Mouse (Mus musculus) heart, postnatal 0 days (tissue): ENCODE data around the gene Ece1. TPM values are rescaled to one million over a fixed set of nuclear protein-coding genes. Genes with fewer than 3 reads are reported as not detected.

Experiments used
- ATAC-seq: fragments of 200-750 bp; cut with Nextera tagmentation; 2 replicates; pipeline ENCODE4 v1.8.0; 2017; ENCODE audit warnings: low read depth, moderate number of reproducible peaks, moderate library complexity; ENCODE audit not compliant: insufficient read depth
- DNase-seq: peaks from one replicate; pipeline ENCODE4 v3.0.0-alpha.2; 2016; ENCODE audit warnings: low spot score
- H3K27ac ChIP-seq: fragments of 300-500 bp; sonication (generic); 2 replicates; pipeline ENCODE4 v1.5.1; 2014; ENCODE audit warnings: low read depth, mild to moderate bottlenecking
- H3K27me3 ChIP-seq: fragments of 300-500 bp; sonication (generic); 2 replicates; pipeline ENCODE4 v1.6.1; 2014; ENCODE audit warnings: low read length, mixed read lengths; ENCODE audit not compliant: control insufficient read depth, insufficient read depth
- H3K36me3 ChIP-seq: fragments of 300-500 bp; sonication (generic); replicated peaks from 2 replicates; pipeline ENCODE4 v1.6.1; 2014; ENCODE audit warnings: low read length, mixed read lengths; ENCODE audit not compliant: control insufficient read depth, insufficient read depth
- H3K4me1 ChIP-seq: fragments of 300-500 bp; sonication (generic); 2 replicates; pipeline ENCODE4 v1.6.1; 2014; ENCODE audit warnings: antibody characterized with exemption; ENCODE audit not compliant: control insufficient read depth, insufficient read depth
- H3K4me2 ChIP-seq: fragments of 300-500 bp; sonication (generic); 2 replicates; pipeline ENCODE4 v1.6.1; 2014; ENCODE audit warnings: low read depth, mild to moderate bottlenecking, low read length, moderate library complexity
- H3K4me3 ChIP-seq: fragments of 300-500 bp; sonication (generic); 2 replicates; pipeline ENCODE4 v1.5.1; 2014; ENCODE audit warnings: low read depth, low read length
- H3K9ac ChIP-seq: fragments of 300-500 bp; sonication (generic); replicated peaks from 2 replicates; pipeline ENCODE4 v1.6.1; 2014; ENCODE audit warnings: low read depth, low read length, mixed read lengths
- H3K9me3 ChIP-seq: fragments of 300-500 bp; sonication (generic); replicated peaks from 2 replicates; pipeline ENCODE4 v1.6.1; 2016; ENCODE audit warnings: low read length; ENCODE audit not compliant: control insufficient read depth
- CTCF ChIP-seq: IDR thresholded peaks from 2 replicates; pipeline ENCODE4 v1.5.1; 2016; ENCODE audit warnings: antibody characterized with exemption, control low read depth, low read depth
- EP300 ChIP-seq: IDR thresholded peaks from 2 replicates; pipeline ENCODE4 v1.6.1; 2016; ENCODE audit warnings: antibody characterized with exemption, low read depth
- WGBS: fragments of 180-500 bp; shearing (Covaris S2); extraction: QIAGEN DNeasy Blood & Tissue Kit; methylation state at CpG from one replicate; pipeline ENCODE4 v1.1.7; 2014; 5-methylcytosine and 5-hydroxymethylcytosine counted together
- polyA plus RNA-seq: library from polyadenylated mRNA; unstranded; fragments of >200 nt; fragmentation: Nextera tagmentation; extraction: Ambion mirVana; gene quantifications from 2 replicates; pipeline ENCODE4 v1.2.1, GENCODE M21; 2015
- total RNA-seq: library from RNA; depleted of rRNA; stranded (reverse); fragments of >200 nt; gene quantifications from 2 replicates; pipeline ENCODE4 v1.2.3, GENCODE M21; 2014; ENCODE audit warnings: low replicate concordance

Ece1 gene
- total and polyA plus RNA-seq, 2 experiments from 2014 or later = 35.4 to 140 TPM

GRCm38 (mm10) chr4:137923052-137923451, 61.0 kb downstream of the Ece1 start:
- peaks cover 6% of the 10 kb centered on the region; the same call in 1 of the 2 replicates for H3K4me1 ChIP-seq
- no peaks in the 10 kb centered on the region for H3K9me3 ChIP-seq
- 0 out of 2 replicates have a peak, but pooled peaks cover 7% of the 10 kb centered on the region for H3K36me3 ChIP-seq
- WGBS = 83% methylated on average over 15 of the region's 15 CpGs
- H3K4me2 ChIP-seq = no peak overlapping the region
- no peak overlapping the region for H3K9ac ChIP-seq
- H3K4me3 ChIP-seq = no peak overlapping the region
- no peak for TF ChIP-seq CTCF
- TF ChIP-seq EP300 = no peak
- no peak for ATAC-seq
- no peak overlapping the region for H3K27ac ChIP-seq
- H3K27me3 ChIP-seq = 0 out of 2 replicates have a peak, but pooled peaks cover 6% of the 10 kb centered on the region
- DNase-seq = no peak

- Histone ChIP-seq H3K9me3 (no peaks in the 10 kb centered on the region), H3K27ac (peak overlapping the region; percentile 3; the same call in 1 of the 2 replicates), H3K36me3 (0 out of 2 replicates have a peak, but pooled peaks cover 7% of the 10 kb centered on the region), H3K4me3 (no peak overlapping the region), H3K27me3 (0 out of 2 replicates have a peak, but pooled peaks cover 6% of the 10 kb centered on the region), H3K4me1 (peaks cover 17% of the 10 kb centered on the region; the same call in 1 of the 2 replicates), H3K4me2 (no peak overlapping the region), H3K9ac (no peak overlapping the region)
- WGBS = 55% methylated on average over 4 of the region's 4 CpGs
- DNase-seq (no peak), ATAC-seq (no peak)
- TF ChIP-seq EP300 (no peak), CTCF (no peak)
Measured at GRCm38 (mm10) chr4:137925176-137925575, 63.1 kb downstream of the Ece1 start.

GRCm38 (mm10) chr4:137926161-137926560, 64.1 kb downstream of the Ece1 start:
- Histone ChIP-seq H3K9ac (no peak overlapping the region), H3K4me3 (no peak overlapping the region), H3K4me1 (peaks cover 23% of the 10 kb centered on the region; the same call in 1 of the 2 replicates), H3K9me3 (no peaks in the 10 kb centered on the region), H3K27ac (no peak overlapping the region), H3K27me3 (0 out of 2 replicates have a peak, but pooled peaks cover under 1% of the 10 kb centered on the region), H3K4me2 (no peak overlapping the region), H3K36me3 (0 out of 2 replicates have a peak, but pooled peaks cover 7% of the 10 kb centered on the region)
- DNase-seq = peak; percentile 64
- 33% methylated on average over 14 of the region's 14 CpGs for WGBS
- ATAC-seq = peak; percentile 63
- no peak for TF ChIP-seq CTCF
- no peak for TF ChIP-seq EP300

- Histone ChIP-seq H3K9me3 (no peaks in the 10 kb centered on the region), H3K4me1 (peaks cover 26% of the 10 kb centered on the region; the same call in 1 of the 2 replicates), H3K4me3 (no peak overlapping the region), H3K27ac (no peak overlapping the region), H3K9ac (no peak overlapping the region), H3K36me3 (0 out of 2 replicates have a peak, but pooled peaks cover 7% of the 10 kb centered on the region), H3K4me2 (no peak overlapping the region), H3K27me3 (no peaks in the 10 kb centered on the region)
- DNase-seq = no peak
- ATAC-seq = no peak
- no peak for TF ChIP-seq EP300
- TF ChIP-seq CTCF = no peak
- WGBS = 68% methylated on average over 7 of the region's 7 CpGs
Measured at GRCm38 (mm10) chr4:137927136-137927535, 65.1 kb downstream of the Ece1 start.

GRCm38 (mm10) chr4:137927741-137928535, 65.9 kb downstream of the Ece1 start:
- WGBS = 80% methylated on average over 12 of the region's 12 CpGs
- no peak overlapping the region for H3K9ac ChIP-seq
- TF ChIP-seq CTCF (no peak), EP300 (no peak)
- ATAC-seq = no peak
- H3K4me3 ChIP-seq = no peak overlapping the region
- no peaks in the 10 kb centered on the region for H3K9me3 ChIP-seq
- no peak overlapping the region for H3K4me2 ChIP-seq
- H3K4me1 ChIP-seq = peaks cover 32% of the 10 kb centered on the region
- 0 out of 2 replicates have a peak, but pooled peaks cover 11% of the 10 kb centered on the region for H3K36me3 ChIP-seq
- no peaks in the 10 kb centered on the region for H3K27me3 ChIP-seq
- H3K27ac ChIP-seq = no peak overlapping the region
- DNase-seq = no peak
